Mouse (Mus musculus) CH12.LX (cell line): ENCODE measurements around the gene Nfx1. TPM values are rescaled to one million over a fixed set of nuclear protein-coding genes. Genes with fewer than 3 reads are reported as not detected.

Experiments
- DNase-seq: peaks from one replicate; pipeline ENCODE4 v3.0.0-alpha.2; 2013; ENCODE audit errors: extremely low read depth
- H3K27ac ChIP-seq: 2 replicates; pipeline ENCODE4 v1.5.1; 2012; ENCODE audit warnings: low read depth, mild to moderate bottlenecking, control low read depth, moderate library complexity; ENCODE audit not compliant: insufficient read depth
- H3K27me3 ChIP-seq: replicated peaks from 2 replicates; pipeline ENCODE3; 2012; ENCODE audit warnings: inconsistent platforms
- H3K36me3 ChIP-seq, 2 experiments: replicated peaks in 1 of 2; 2 replicates each; pipeline versions ENCODE3 to v1.6.1; 2012; ENCODE audit warnings: inconsistent platforms in 1 of 2, low read length in 1 of 2, mild to moderate bottlenecking in 1 of 2, mixed read lengths in 1 of 2, moderate library complexity in 1 of 2; ENCODE audit not compliant: control insufficient read depth in 1 of 2, insufficient read depth in 1 of 2
- H3K4me1 ChIP-seq, 2 experiments: 2 replicates each; pipeline ENCODE4 v1.6.1; 2012; ENCODE audit warnings: inconsistent platforms in 1 of 2, moderate library complexity in 1 of 2; ENCODE audit not compliant: insufficient read depth in 2 of 2, control insufficient read depth in 1 of 2
- H3K4me2 ChIP-seq: 2 replicates; pipeline ENCODE4 v1.6.1; 2012; ENCODE audit warnings: low read depth, mild to moderate bottlenecking, control low read depth; ENCODE audit not compliant: poor library complexity, insufficient read depth, severe bottlenecking
- H3K4me3 ChIP-seq, 3 experiments: fragments of 150-350 bp in 1 of 3; sonication (generic) in 1 of 3; replicated peaks in 1 of 3; 2 replicates each; pipeline versions ENCODE3 to v1.5.1; 2011 to 2012; ENCODE audit warnings: low read depth in 2 of 3, low read length in 2 of 3, mild to moderate bottlenecking in 2 of 3, moderate library complexity in 2 of 3, control low read depth in 1 of 3, improper control_type of control experiment in 1 of 3, inconsistent platforms in 1 of 3, mixed read lengths in 1 of 3; ENCODE audit not compliant: poor library complexity in 1 of 3
- H3K79me2 ChIP-seq: replicated peaks from 2 replicates; pipeline ENCODE4 v1.6.1; 2012; ENCODE audit warnings: mild to moderate bottlenecking, moderate library complexity; ENCODE audit not compliant: control insufficient read depth, poor library complexity, insufficient read depth, severe bottlenecking; ENCODE audit errors: extremely low read depth
- H3K9ac ChIP-seq: 2 replicates; pipeline ENCODE4 v1.6.1; 2012; ENCODE audit warnings: low read depth, mild to moderate bottlenecking, control low read depth, moderate library complexity; ENCODE audit not compliant: insufficient read depth
- H3K9me3 ChIP-seq: replicated peaks from 2 replicates; pipeline ENCODE3; 2012; ENCODE audit warnings: low read length, inconsistent platforms, mixed read lengths
- BHLHE40 ChIP-seq: IDR thresholded peaks from 2 replicates; pipeline ENCODE4 v1.6.1; 2011; ENCODE audit warnings: mild to moderate bottlenecking, low read depth, low read length, improper control_type of control experiment
- CHD2 ChIP-seq: IDR thresholded peaks from 2 replicates; pipeline ENCODE4 v1.6.1; 2011; ENCODE audit warnings: low read length, improper control_type of control experiment
- E2F4 ChIP-seq: IDR thresholded peaks from 2 replicates; pipeline ENCODE4 v1.6.1; 2011; ENCODE audit warnings: low read depth, low read length, improper control_type of control experiment; ENCODE audit not compliant: insufficient replicate concordance
- ETS1 ChIP-seq: conservative IDR thresholded peaks from 2 replicates; pipeline ENCODE4 v1.6.1; 2012; ENCODE audit warnings: low read depth, mild to moderate bottlenecking, inconsistent platforms, low read length, improper control_type of control experiment, moderate library complexity
- GABPA ChIP-seq: IDR thresholded peaks from 2 replicates; pipeline ENCODE4 v1.6.1; 2012; ENCODE audit warnings: low read depth, low read length, improper control_type of control experiment, inconsistent platforms; ENCODE audit not compliant: insufficient replicate concordance
- IRF4 ChIP-seq: IDR thresholded peaks from 2 replicates; pipeline ENCODE4 v1.6.1; 2014; ENCODE audit warnings: low read depth, mild to moderate bottlenecking, inconsistent platforms, low read length, improper control_type of control experiment
- JUN ChIP-seq: IDR thresholded peaks from 2 replicates; pipeline ENCODE4 v1.6.1; 2011; ENCODE audit warnings: low read depth, mild to moderate bottlenecking, low read length, improper control_type of control experiment, moderate library complexity; ENCODE audit not compliant: insufficient read depth
- KAT2A ChIP-seq: IDR thresholded peaks from 2 replicates; pipeline ENCODE4 v1.6.1; 2012; ENCODE audit warnings: low read length, improper control_type of control experiment, inconsistent platforms; ENCODE audit not compliant: insufficient replicate concordance
- MAFK ChIP-seq: IDR thresholded peaks from 2 replicates; pipeline ENCODE4 v1.6.1; 2011; ENCODE audit warnings: low read length, improper control_type of control experiment; ENCODE audit not compliant: insufficient replicate concordance
- MAX ChIP-seq: IDR thresholded peaks from 2 replicates; pipeline ENCODE4 v1.6.1; 2011; ENCODE audit warnings: low read length, improper control_type of control experiment
- MEF2A ChIP-seq: IDR thresholded peaks from 2 replicates; pipeline ENCODE4 v1.6.1; 2014; ENCODE audit warnings: low read depth, mild to moderate bottlenecking, inconsistent platforms, low read length, improper control_type of control experiment, borderline replicate concordance
- MXI1 ChIP-seq: IDR thresholded peaks from 2 replicates; pipeline ENCODE4 v1.6.1; 2011; ENCODE audit warnings: mild to moderate bottlenecking, low read depth, low read length, improper control_type of control experiment
- NRF1 ChIP-seq: IDR thresholded peaks from 2 replicates; pipeline ENCODE4 v1.6.1; 2014; ENCODE audit warnings: low read depth, mild to moderate bottlenecking, inconsistent platforms, low read length, improper control_type of control experiment, moderate library complexity
- RAD21 ChIP-seq: IDR thresholded peaks from 2 replicates; pipeline ENCODE4 v1.6.1; 2011; ENCODE audit warnings: low read depth, mild to moderate bottlenecking, low read length, improper control_type of control experiment, moderate library complexity
- SIN3A ChIP-seq: IDR thresholded peaks from 2 replicates; pipeline ENCODE4 v1.6.1; 2012; ENCODE audit warnings: low read length, improper control_type of control experiment, inconsistent platforms
- TBP ChIP-seq: conservative IDR thresholded peaks from 2 replicates; pipeline ENCODE4 v1.6.1; 2011; ENCODE audit warnings: low read depth, low read length, improper control_type of control experiment
- TCF12 ChIP-seq: IDR thresholded peaks from 2 replicates; pipeline ENCODE4 v1.6.1; 2014; ENCODE audit warnings: low read depth, mild to moderate bottlenecking, inconsistent platforms, low read length, improper control_type of control experiment
- UBTF ChIP-seq: IDR thresholded peaks from 2 replicates; pipeline ENCODE4 v1.6.1; 2012; ENCODE audit warnings: low read depth, mild to moderate bottlenecking, inconsistent platforms, low read length, improper control_type of control experiment, moderate library complexity
- USF1 ChIP-seq: IDR thresholded peaks from 2 replicates; pipeline ENCODE4 v1.6.1; 2014; ENCODE audit warnings: low read depth, mild to moderate bottlenecking, inconsistent platforms, low read length, improper control_type of control experiment
- ZC3H11A ChIP-seq: IDR thresholded peaks from 2 replicates; pipeline ENCODE4 v1.6.1; 2012; ENCODE audit warnings: low read depth, mild to moderate bottlenecking, inconsistent platforms, low read length, improper control_type of control experiment
- ZMIZ1 ChIP-seq: IDR thresholded peaks from 2 replicates; pipeline ENCODE4 v1.6.1; 2012; ENCODE audit warnings: low read depth, mild to moderate bottlenecking, inconsistent platforms, low read length, improper control_type of control experiment
- ZNF384 ChIP-seq: IDR thresholded peaks from 2 replicates; pipeline ENCODE4 v1.6.1; 2012; ENCODE audit warnings: low read depth, low read length, improper control_type of control experiment, inconsistent platforms
- dilution Hi-C: fragments of 300-500 bp; cut with MboI; formaldehyde crosslinking; loops from 2 replicates; pipeline ENCODE4 v1.14.3; 2020; ENCODE audit warnings: low sequenced_read_pairs; ENCODE audit not compliant: extremely low pct_unique_long_range_greater_than_20kb, extremely low pct_ligation_motif_present
- in situ Hi-C: fragments of 300-500 bp; cut with MboI; formaldehyde crosslinking; loops from 3 replicates; pipeline ENCODE4 v1.14.3; 2019; ENCODE audit warnings: low sequenced_read_pairs, low pct_ligation_motif_present, low pct_unique_long_range_greater_than_20kb, mixed read lengths
- polyA plus RNA-seq: library from polyadenylated mRNA; unstranded; fragments of >175 nt; gene quantifications from 2 replicates; pipeline ENCODE4 v1.2.1, GENCODE M21; 2012; ENCODE audit warnings: low read depth; ENCODE audit not compliant: insufficient read length
- total RNA-seq, 2 experiments: library from RNA; depleted of rRNA; stranded (reverse); fragments of 300-350 nt in 1 of 2; fragments of >200 nt in 1 of 2; gene quantifications; 2 replicates each; pipeline ENCODE4 v1.2.3; 2012 to 2014

The Nfx1 gene
- total and polyA plus RNA-seq, 3 experiments: 55.5 to 89.8 (median 70.5) TPM

- no peaks in the 10 kb centered on the region for H3K79me2 ChIP-seq
- dilution Hi-C loops: no loop called here
- no peak for TF ChIP-seq USF1
- TF ChIP-seq UBTF: no peak
- TF ChIP-seq BHLHE40: no peak
- TF ChIP-seq TCF12: no peak
- no peak for TF ChIP-seq ZMIZ1
- TF ChIP-seq IRF4: no peak
- no peak for TF ChIP-seq GABPA
- TF ChIP-seq JUN: no peak
- TF ChIP-seq SIN3A: no peak
- TF ChIP-seq ZC3H11A: no peak
- TF ChIP-seq RAD21: no peak
- no peak for TF ChIP-seq MEF2A
- no peak for TF ChIP-seq CHD2
- no peak for TF ChIP-seq MXI1
- no peak for TF ChIP-seq NRF1
- no peak for TF ChIP-seq ETS1
- TF ChIP-seq TBP: no peak
- no peak for TF ChIP-seq MAX
- TF ChIP-seq E2F4: no peak
- no peak overlapping the region for H3K4me2 ChIP-seq
- H3K4me1 ChIP-seq: no peaks in the 10 kb centered on the region; a peak in 1 of 4 replicates
- no peaks in the 10 kb centered on the region for H3K36me3 ChIP-seq
- H3K4me3 ChIP-seq: no peak overlapping the region
- no peak overlapping the region for H3K9ac ChIP-seq
- in situ Hi-C loops: no loop called here
- no peaks in the 10 kb centered on the region for H3K9me3 ChIP-seq
- no peak overlapping the region for H3K27ac ChIP-seq
- DNase-seq: no peak
- peaks cover 22% of the 10 kb centered on the region for H3K27me3 ChIP-seq
Observed at GRCm38 (mm10) chr4:41065196-41065595, 94.5 kb downstream of the Nfx1 start.

- no peak for DNase-seq
- Histone ChIP-seq H3K79me2 (no peaks in the 10 kb centered on the region), H3K4me2 (no peak overlapping the region), H3K9ac (no peak overlapping the region), H3K27me3 (peaks cover 8% of the 10 kb centered on the region), H3K4me3 (no peak overlapping the region), H3K27ac (no peak overlapping the region), H3K4me1 (no peaks in the 10 kb centered on the region), H3K36me3 (no peaks in the 10 kb centered on the region), H3K9me3 (no peaks in the 10 kb centered on the region)
- dilution Hi-C loops (no loop called here), in situ Hi-C loops (no loop called here)
- TF ChIP-seq ZNF384: no peak
- TF ChIP-seq MAFK: peak; percentile 80
- no peak for TF ChIP-seq ZMIZ1
- TF ChIP-seq ZC3H11A: no peak
- no peak for TF ChIP-seq MXI1
- no peak for TF ChIP-seq KAT2A
Observed at GRCm38 (mm10) chr4:41071500-41072429, 101.1 kb downstream of the Nfx1 start.
